Mouse (Mus musculus): Measurements from ENCODE around the gene Ang6. TPM values are rescaled to one million over a fixed set of nuclear protein-coding genes. Genes with fewer than 3 reads are reported as not detected.
"Not testable (repeated sequence)": the region's sequence is repeated elsewhere in the genome, so short reads cannot be mapped to it uniquely, and the experiment has no call there.

The Ang6 gene
- polyA plus RNA-seq, 1 experiment from 2014 or later = not detected

- H3K4me3 ChIP-seq; H3K4me2 ChIP-seq (replicated peaks); H3K27ac ChIP-seq (replicated peaks); H3K9me3 ChIP-seq; ATAC-seq (replicated peaks); H3K27me3 ChIP-seq; H3K4me1 ChIP-seq; H3K9ac ChIP-seq (replicated peaks); H3K36me3 ChIP-seq: not testable (repeated sequence)
- WGBS = 67% methylated on average over 2 of the region's 2 CpGs
Measured at GRCm38 (mm10) chr14:43953382-43953781, 48.7 kb downstream of the Ang6 start.

Other genes starting within 250 kb of the Ang6 start
- not detected in 2 replicates for gene Gm8180, start 217.5 kb downstream of the Ang6 start, polyA plus RNA-seq (2015; fragmentation: Nextera tagmentation; extraction: Ambion mirVana)
- not detected in 2 replicates for gene Ear1, start 126.8 kb downstream of the Ang6 start, polyA plus RNA-seq (2015; fragmentation: Nextera tagmentation; extraction: Ambion mirVana)
- gene Ear10, start 78.7 kb downstream of the Ang6 start, polyA plus RNA-seq (2015; fragmentation: Nextera tagmentation; extraction: Ambion mirVana) = not detected in 2 replicates
- gene Gm8113, start 76.9 kb downstream of the Ang6 start, polyA plus RNA-seq (2015; fragmentation: Nextera tagmentation; extraction: Ambion mirVana) = 4.4 and 4.7 TPM in 2 replicates
- not detected in 2 replicates for gene Ang5, start 45.2 kb downstream of the Ang6 start, polyA plus RNA-seq (2015; fragmentation: Nextera tagmentation; extraction: Ambion mirVana)
- gene Ear2, start 100.4 kb upstream of the Ang6 start, polyA plus RNA-seq (2015; fragmentation: Nextera tagmentation; extraction: Ambion mirVana) = not detected in 2 replicates
- not detected in 2 replicates for gene Gm3327, start 121.6 kb upstream of the Ang6 start, polyA plus RNA-seq (2015; fragmentation: Nextera tagmentation; extraction: Ambion mirVana)
- not detected in 2 replicates for gene Gm8212, start 195.4 kb upstream of the Ang6 start, polyA plus RNA-seq (2015; fragmentation: Nextera tagmentation; extraction: Ambion mirVana)
- not detected in 2 replicates for gene 4930503E14Rik, start 211.0 kb upstream of the Ang6 start, polyA plus RNA-seq (2015; fragmentation: Nextera tagmentation; extraction: Ambion mirVana)

Data from forebrain, embryonic 15.5 days (tissue).